Mouse (Mus musculus) T-helper 2 cell (primary cell): Measurements from ENCODE around the gene App.

ENCODE experiments used
- in situ Hi-C: fragments of 300-600 bp; cut with MboI, MseI; formaldehyde crosslinking; loops from one replicate; pipeline ENCODE4 v1.15.1; 2025; ENCODE audit warnings: high pct_unique_total_duplicates

Gene App

DNA sequence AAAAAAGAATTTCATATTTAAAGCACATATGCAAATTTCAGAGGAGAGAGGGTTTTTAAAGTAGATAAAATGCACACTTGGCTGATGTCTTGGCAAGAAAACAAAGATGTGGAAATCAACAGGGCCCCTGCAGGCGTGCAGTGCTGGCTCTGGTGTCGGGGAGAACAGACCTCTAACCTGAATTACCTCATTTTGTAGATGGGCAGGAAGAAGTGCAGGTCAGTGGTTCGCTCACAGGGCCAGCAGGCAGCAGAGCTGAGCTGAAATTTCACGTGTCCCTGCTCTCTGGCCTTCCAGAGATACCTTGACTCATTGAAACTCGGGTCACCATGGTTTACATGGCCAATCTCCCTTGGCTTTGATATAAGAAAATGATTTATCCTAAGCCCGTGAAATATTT lies 87.7 kb downstream of the App start:
- in situ Hi-C loops = no loop called here

DNA sequence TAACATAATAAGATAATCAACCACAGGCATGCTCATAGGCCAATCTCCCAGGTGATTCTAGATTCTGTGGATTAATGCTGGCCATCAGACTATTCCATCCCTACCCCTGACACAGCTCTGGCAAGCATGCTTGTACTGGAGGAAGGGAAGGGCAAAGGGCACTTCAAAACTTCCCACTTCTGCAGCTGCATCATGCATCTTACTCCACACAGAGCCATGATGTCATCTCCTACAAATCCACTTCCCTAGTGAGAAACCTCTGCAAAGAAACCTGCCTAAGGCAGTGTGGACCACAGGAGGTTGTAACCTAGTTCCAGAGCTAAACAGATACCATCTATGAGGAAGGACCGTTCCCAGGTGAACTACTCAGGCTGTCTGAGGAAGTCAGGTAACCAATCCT lies 89.4 kb downstream of the App start:
- in situ Hi-C loops = no loop called here

DNA sequence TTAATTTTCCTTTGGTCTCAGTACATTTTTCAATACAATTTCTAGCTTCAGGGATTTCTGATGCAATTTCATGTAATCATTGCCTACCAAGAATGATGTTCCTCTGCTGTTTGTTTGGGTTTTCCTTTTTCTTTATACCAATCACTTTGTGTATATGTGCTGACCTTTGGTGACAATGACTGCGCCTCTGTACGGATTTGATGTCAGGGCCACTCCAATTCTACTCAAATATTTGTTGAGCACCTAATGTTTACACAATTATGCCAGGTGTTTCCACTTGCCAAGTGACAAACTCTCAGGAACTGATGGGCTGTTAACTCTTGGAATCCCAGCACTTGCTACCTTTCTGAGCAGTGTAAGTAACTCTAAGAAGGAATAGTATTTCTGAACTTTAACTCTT lies 98.2 kb downstream of the App start:
- in situ Hi-C loops = no loop called here

DNA sequence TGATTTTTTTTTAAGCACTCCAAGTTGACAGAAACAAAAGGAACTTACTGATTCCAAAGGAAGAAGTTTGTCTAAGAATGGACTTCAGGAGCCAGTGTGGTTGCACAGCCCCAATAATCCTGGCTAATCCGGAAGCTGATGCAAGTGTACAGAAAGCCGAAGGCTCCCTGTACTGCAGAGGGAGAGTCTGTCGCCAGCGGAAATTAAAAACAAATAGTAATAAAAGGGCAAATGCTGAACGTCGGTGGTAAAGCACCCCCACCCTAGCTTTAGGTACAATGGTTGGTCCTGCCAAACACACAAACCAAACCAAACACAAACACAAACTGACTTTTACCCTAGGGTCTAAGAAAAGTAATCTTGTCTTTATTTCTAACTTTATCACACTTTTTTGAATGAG lies 98.7 kb downstream of the App start:
- in situ Hi-C loops = no loop called here

DNA sequence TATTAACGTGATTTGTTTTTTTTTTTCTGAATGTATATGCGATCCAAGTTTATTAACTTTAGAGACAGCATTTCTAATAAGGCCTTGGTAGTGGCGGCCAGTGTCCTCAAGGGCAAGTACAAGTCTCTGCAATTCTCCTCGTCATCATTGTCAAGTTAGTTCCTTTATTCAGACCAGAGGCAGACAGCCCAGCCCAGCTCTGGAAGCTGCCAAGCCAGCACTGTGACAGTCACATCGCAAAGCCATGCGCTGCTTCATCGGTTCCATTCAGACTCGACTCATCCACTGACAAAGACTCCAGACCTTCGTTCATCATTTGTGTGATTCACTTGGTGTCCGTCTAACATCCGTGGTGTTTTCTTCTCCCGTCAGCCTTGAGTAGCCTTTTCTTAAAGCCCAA lies 100.9 kb downstream of the App start:
- in situ Hi-C loops = no loop called here

DNA sequence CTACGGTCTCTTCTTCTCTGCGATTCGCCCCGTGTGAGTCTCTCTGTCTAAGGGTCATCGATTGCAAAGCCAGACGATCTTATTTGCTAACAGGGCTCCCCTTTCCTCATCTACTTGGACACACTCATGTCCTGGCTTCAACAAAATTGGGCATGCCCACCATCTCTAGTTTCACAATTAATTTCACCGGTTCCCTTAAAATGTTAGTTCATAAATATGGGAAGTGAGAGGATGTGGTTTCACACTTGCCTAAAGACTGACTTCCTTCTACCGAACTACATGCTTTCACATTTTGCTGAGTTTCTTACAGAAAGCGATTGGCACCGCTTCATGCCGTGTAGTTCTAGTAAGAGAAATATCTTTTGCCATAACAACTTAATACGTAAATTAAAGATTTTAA lies 101.8 kb downstream of the App start:
- in situ Hi-C loops = no loop called here

DNA sequence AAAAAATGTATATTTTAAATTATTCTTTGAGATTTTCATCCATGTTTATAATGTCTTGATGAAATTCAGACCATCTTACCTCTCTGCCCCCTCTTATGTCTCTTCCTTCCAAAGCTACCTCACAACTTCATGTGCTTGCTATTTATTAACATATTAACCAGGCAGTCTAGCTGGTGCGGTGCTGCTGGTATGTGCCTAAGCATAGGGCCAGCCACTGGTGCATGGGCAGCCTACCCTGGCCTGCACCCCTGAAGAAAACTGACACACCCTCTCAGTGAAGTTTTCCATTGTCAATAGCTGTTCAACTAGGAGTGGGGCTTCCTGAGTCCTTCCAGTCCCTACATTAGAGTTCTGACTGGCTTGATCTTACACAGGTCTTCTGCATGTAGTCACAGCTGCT lies 102.3 kb downstream of the App start:
- in situ Hi-C loops = no loop called here

DNA sequence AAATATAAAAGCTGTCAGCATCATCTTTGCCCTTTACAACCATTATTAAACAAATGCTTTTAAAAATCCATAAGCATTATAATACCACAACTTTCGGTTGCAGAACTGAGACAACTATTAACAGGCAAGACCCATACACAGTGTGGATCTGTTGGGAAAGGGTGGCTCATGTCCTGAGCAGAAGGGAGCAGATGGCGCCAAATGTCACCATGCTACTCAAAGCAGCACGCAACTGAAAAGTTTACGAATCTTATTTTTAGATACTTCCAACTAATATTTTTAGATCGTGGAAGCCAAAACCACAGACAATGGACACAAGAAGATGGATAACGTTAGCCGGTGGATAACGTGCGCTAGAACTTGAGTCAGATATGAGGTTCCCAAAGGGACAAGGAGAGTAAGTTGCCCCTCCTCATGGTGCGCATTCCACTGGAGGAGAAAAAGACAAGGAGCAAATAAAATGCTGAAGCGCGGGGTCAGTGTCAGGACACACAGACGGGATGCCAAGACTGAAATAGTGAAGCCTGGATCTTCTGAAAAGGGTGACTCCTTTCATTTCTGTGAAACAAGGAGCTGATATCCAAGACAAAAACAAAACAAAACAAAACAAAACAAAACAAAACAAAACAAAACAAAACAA lies 106.2 kb downstream of the App start:
- in situ Hi-C loops = no loop called here

DNA sequence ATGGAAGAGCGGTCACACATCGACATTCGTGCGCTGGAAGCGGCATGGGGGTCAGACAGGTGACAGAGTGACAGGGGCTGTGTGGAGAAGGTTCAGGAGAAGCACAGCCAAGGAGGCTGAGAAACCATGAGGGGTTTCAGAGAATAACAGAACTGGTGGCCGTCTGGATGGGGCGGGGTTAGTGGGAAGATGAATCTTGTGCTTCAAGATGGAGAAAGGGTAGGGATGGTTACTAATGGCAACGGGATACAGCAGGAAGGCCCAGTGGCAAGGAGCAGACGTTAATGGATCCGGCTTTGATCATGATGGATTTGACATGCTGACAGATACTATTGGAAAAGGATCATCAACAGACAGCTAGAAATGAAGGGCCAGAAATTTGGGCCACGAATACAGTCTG lies 107.3 kb downstream of the App start:
- in situ Hi-C loops = no loop called here

DNA sequence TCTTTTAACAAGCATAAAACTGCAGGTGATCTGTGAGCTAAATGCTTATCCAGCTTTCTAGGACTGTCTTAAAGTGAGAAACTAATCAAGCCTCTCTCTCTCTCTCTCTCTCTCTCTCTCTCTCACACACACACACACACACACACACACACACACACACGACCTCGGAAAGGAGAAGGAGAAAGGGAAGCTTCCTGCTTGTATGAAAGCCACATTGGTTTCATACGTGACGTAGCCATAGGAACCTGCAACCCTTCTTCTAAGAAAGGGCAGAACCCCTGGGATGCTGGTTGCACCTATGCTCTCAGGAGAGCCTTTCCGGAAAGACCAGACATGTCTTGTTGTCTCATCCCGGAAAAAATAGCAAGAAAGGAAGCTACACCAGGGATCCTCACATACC lies 108.8 kb downstream of the App start:
- in situ Hi-C loops = no loop called here

DNA sequence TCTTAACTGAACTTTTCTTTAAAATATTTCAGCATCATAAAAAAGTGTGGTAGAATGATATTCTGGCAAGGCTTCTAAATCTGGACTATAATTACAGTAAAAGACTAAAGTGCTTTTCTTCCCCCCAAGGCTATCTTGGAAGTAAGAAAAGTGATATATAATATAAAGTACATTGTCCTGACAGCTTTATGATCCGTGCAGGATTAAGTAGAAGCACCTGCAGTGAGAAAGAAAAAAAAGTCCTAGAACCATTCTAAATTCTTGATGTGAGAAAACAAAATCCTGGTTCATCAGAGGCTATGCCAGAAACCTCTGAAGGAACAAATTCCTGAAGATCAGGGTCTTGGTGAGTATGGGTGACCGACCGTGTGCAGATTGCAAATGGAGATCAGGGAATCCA lies 110.8 kb downstream of the App start:
- in situ Hi-C loops = no loop called here

DNA sequence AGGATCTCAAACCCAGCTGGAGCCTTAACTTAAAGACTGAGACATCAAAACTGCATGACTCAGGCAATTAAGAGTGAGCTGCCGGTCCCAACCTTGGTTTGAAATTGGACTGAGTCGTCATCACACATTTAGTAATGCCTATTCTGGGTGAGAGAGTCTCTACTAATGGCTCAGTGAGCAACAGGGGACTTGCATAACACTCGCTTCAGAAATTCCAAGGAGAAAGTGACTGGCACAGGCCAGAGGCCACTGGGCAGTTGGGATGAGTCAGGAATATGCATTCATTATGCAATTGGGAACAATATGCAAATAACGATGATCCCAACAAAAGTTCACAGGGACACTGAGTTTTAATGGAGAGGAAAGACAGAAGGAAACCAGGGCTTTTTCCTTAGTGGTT lies 111.8 kb downstream of the App start:
- in situ Hi-C loops = no loop called here

DNA sequence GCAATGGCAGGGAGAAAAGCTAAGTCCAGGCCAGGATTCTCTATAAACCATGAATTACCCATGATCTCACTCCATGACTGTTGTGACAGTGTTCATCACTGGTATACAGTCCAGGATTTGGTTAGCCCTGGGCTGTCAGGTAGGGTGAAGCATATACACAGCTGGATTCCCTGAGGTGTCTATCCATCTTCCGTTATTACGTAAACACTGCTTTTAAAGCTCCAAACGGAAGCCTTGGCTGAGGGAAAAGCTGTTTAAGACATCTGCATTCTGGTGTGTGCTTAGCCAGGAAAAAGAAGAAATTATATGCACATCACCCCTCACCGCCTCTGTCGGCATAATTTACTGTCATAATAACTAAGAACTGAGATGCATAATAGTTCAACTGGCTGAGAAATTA lies 115.4 kb downstream of the App start:
- in situ Hi-C loops = no loop called here

DNA sequence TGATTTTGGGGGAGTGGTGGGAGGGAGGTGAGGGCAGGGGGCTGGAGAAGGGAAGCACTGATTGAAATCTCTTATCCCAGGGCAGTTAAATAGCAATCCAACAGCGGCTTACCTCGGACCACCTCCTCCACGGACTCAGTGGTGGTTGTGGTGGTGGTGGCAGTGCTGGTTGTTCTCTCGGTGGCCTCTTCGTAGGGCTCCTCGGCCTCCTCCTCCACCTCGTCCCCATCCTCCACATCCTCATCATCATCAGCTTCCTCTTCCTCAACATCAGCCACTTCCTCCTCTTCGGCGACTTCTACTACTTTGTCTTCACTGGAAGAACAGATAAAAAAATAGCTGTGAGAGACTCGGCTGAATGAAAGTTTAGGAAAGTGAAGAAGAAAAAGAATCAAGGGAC lies 117.4 kb downstream of the App start:
- in situ Hi-C loops = no loop called here

DNA sequence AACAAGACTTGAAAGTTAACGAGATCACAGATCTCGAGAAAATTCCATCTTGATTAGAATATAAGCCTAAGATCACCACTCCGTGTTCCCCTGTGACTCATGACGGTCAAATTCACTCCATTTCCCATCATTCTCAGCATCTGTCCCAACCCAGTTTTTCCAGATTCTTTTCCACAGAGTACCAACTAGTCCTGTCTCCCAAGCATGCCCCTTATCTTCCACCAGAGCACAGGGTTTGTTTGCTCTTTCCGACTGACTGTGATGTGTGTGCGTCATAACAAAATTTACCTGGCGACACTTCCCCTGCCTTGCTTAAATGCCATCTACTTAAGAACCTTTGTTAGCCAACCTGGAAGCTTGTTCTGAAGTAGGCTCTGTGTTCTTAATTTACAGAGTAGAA lies 119.6 kb downstream of the App start:
- in situ Hi-C loops = no loop called here

DNA sequence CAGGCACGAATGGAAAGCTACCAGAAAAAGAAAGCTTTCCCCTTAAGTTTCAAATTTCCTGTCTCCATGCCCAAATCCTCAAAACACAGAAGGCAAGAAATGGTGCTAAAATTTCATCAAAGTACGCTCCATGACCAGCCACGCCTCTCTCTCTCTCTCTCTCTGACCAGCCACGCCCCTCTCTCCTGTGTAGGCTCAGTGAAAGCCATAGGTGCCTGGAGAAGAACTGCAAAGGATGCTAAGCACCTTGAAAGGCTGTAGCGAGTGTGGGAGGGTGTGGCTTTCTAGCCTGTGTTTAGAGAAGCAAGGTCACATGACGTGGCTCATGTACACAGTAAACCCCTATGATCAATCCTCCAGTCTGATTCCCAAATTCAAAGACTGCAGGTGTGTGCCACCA lies 126.3 kb downstream of the App start:
- in situ Hi-C loops = no loop called here

DNA sequence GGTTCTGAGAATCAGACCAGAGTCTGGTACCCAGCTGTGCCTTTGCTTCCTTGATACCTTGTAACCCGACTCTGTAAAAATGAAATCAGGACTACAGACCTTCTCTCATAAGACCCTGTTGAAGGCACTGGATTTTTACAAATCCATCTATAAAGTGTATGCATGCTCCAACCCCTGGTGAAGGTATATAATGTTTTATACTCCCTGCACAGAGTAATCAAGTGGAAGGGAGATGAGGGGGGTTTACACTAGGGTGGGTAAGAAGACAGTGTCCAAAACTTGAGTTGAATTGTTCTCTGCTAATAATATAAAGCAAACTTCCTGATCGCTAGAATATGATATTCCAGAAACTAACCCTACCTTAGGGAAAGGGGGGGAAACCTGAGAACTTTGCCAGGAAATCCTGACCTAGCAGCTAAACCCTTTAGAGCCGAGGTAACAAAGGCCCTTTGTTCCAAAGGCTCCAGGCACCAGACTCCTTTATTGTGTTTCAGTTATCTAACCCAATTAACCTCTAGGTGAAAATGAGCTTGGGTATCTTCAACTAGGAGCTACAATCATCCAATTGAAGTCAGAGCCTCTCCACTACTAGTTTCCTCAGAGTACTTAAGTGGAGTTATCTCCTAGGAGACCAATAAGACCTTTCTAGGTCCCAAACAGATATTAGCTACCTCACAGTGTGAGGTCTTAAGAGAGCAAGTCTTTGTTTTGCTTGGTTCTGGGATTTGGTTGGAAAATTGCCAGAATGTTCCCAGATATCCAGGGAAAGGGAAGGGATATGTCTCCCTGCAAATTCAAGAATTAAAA lies 132.2 kb downstream of the App start:
- in situ Hi-C loops = no loop called here

DNA sequence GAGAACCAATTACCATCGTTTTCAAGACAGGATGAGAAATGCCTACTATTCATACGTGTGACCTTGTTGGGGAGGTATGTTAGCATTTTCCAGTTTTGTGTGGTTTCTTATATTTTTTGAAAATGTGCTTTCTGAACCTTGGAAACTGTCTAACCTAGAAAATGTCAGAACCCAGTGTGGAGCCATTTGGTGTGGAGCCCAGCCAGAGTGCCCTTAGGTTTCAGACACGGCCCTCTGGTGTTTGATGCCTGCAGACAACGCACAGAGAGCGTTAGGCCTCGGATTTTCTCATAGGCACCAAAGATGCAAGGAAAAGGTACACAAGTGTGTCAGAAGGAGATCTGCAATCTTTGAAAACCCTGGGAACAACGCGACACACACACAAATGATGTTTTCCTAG lies 134.8 kb downstream of the App start:
- in situ Hi-C loops = no loop called here

DNA sequence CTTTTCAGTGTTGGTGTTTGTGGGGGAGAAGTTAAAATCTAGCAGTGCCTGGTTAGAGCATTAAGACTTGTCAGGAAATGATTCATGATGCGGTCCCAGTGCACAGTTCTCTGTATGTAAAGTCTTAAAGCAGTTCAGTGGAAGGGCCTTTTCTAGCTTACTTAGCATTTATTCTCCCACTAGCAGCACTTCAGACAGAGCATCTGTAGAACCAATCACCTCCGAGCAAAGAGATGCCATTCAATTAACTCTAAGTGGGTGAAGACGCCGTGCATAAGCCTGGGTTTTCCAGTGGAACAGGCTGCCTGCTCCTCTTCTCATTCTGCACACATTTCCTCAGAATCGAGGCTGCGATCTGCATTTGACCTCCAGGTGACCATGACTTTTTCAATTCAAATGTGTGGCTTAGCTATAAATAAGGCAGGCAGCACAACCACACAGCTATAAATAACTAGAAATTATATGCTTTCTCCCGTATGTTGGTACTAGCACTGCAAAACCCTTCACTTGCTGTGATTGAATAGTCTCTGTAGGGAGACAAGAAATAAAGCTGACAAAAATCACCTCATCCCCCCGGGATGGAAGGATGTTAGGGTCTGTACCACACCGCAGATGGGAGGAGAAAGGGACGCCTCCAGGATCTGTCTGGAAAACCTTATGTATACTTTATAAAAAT lies 135.5 kb downstream of the App start:
- in situ Hi-C loops = no loop called here

DNA sequence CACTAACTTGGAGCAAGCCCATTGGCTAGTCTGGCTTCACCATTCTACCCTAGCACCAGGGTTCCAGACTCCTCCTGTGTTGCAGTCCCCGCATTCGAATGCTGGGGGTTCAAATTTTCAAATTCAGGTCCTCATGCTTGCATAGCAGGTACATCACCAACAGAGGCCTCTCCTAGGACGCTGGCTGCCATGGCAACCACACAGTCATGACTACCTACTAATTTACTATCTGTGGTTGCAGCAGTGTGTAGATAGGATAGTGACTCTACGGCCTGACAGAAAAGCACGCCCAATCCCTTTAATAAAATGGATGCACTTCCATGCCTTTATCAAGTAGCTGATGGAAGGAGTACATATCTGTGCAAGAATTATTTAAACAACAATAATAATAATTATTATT lies 137.8 kb downstream of the App start:
- in situ Hi-C loops = no loop called here

DNA sequence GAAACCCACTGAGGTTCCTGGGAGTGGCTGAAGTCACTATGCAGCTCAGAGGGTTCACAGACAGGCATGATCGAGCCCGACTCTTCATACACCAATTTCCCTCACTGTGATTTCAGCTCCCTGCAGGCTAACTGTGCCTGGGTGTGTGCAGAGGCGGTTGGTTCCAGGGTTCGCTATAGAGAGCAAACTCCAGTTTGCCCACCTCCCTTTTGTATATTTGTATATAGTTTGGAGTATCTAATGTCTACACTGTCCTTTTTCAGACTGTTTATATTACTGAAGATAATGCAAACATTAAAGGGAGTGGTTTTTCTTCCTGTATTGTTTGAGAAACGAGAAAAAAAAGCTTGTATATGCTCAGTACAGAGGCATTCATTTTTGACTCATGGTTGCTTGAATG lies 139.8 kb downstream of the App start:
- in situ Hi-C loops = no loop called here

DNA sequence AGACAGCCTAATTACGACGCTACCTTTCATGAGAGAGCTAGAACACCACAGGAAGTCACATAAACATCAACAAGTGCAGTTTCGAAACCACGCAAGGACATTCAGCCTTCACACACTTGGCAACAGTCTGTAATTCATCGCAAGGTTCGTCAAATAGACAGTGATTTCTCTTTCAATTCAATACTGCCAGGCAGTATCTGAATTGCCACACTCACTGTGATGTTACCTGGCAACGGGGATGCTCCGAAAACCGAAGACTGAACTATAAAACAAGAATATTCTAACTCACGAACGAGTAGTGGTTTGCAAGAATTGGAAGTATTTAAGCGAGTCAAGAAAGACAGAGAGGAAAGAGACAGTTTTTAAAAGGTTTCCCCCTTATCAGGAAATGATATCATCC lies 142.8 kb downstream of the App start:
- in situ Hi-C loops = no loop called here

DNA sequence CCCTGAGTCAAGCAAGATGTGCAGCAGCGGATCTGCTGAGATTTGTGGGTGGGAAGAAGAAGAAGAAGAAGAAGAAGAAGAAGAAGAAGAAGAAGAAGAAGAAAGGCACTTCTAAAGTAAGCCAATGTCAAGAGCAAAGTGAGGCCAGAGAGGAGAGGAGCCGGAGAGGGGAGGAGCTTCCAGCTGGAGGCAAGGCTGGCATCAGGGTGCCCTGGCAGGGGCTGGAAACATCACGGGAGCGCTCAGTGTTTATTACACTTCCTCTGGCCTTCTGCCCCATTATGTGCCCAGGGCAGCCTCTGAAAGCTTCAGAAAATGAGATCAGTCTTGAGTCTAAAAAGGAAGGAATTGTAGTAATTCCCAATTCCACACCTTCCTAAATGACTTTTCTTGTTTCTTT lies 145.2 kb downstream of the App start:
- in situ Hi-C loops = no loop called here
